Mouse (Mus musculus): ENCODE data around the gene Gcm1.
"Not testable (repeated sequence)": the region's sequence is repeated elsewhere in the genome, so short reads cannot be mapped to it uniquely, and the experiment has no call there.

Gene Gcm1

GRCm38 (mm10) chr9:78050452-78050970 lies 1.2 kb upstream of the Gcm1 start:
- no peak for DNase-seq (ENCODE audit: low spot score)

- no peak for DNase-seq (ENCODE audit: low spot score)
Measured at GRCm38 (mm10) chr9:78053821-78054220, 2.1 kb downstream of the Gcm1 start.

- no peak for DNase-seq (ENCODE audit: low spot score)
Measured at GRCm38 (mm10) chr9:78054298-78054697, 2.6 kb downstream of the Gcm1 start.

GRCm38 (mm10) chr9:78059525-78060120 lies 7.9 kb downstream of the Gcm1 start:
- DNase-seq (ENCODE audit: low spot score) = no peak

- no peak for DNase-seq (ENCODE audit: low spot score)
Measured at GRCm38 (mm10) chr9:78062392-78062791, 10.7 kb downstream of the Gcm1 start.

- DNase-seq (ENCODE audit: low spot score) = no peak
Measured at GRCm38 (mm10) chr9:78064121-78064520, 12.4 kb downstream of the Gcm1 start.

- no peak for DNase-seq (ENCODE audit: low spot score)
Measured at GRCm38 (mm10) chr9:78070496-78070895, 18.8 kb downstream of the Gcm1 start.

- DNase-seq (ENCODE audit: low spot score) = no peak
Measured at GRCm38 (mm10) chr9:78071626-78072025, 19.9 kb downstream of the Gcm1 start.

- DNase-seq (ENCODE audit: low spot score) = not testable (repeated sequence)
Measured at GRCm38 (mm10) chr9:78073291-78073690, 21.6 kb downstream of the Gcm1 start.

- no peak for DNase-seq (ENCODE audit: low spot score)
Measured at GRCm38 (mm10) chr9:78073713-78074340, 22.1 kb downstream of the Gcm1 start.

- no peak for DNase-seq (ENCODE audit: low spot score)
Measured at GRCm38 (mm10) chr9:78075256-78075655, 23.5 kb downstream of the Gcm1 start.

GRCm38 (mm10) chr9:78078240-78078639 lies 26.5 kb downstream of the Gcm1 start:
- DNase-seq (ENCODE audit: low spot score) = no peak

- no peak for DNase-seq (ENCODE audit: low spot score)
Measured at GRCm38 (mm10) chr9:78081835-78082234, 30.1 kb downstream of the Gcm1 start.

GRCm38 (mm10) chr9:78084341-78084740 lies 32.6 kb downstream of the Gcm1 start:
- DNase-seq (ENCODE audit: low spot score) = no peak

- DNase-seq (ENCODE audit: low spot score) = no peak
Measured at GRCm38 (mm10) chr9:78085722-78086287, 34.1 kb downstream of the Gcm1 start.

GRCm38 (mm10) chr9:78087751-78088150 lies 36.0 kb downstream of the Gcm1 start:
- DNase-seq (ENCODE audit: low spot score) = no peak

GRCm38 (mm10) chr9:78088521-78088920 lies 36.8 kb downstream of the Gcm1 start:
- no peak for DNase-seq (ENCODE audit: low spot score)

GRCm38 (mm10) chr9:78088971-78089370 lies 37.2 kb downstream of the Gcm1 start:
- no peak for DNase-seq (ENCODE audit: low spot score)

- DNase-seq (ENCODE audit: low spot score) = no peak
Measured at GRCm38 (mm10) chr9:78089906-78090305, 38.2 kb downstream of the Gcm1 start.

- no peak for DNase-seq (ENCODE audit: low spot score)
Measured at GRCm38 (mm10) chr9:78090596-78090995, 38.9 kb downstream of the Gcm1 start.

- DNase-seq (ENCODE audit: low spot score) = no peak
Measured at GRCm38 (mm10) chr9:78095686-78096085, 44.0 kb downstream of the Gcm1 start.

GRCm38 (mm10) chr9:78096376-78096775 lies 44.7 kb downstream of the Gcm1 start:
- DNase-seq (ENCODE audit: low spot score) = no peak

GRCm38 (mm10) chr9:78100956-78101355 lies 49.2 kb downstream of the Gcm1 start:
- DNase-seq (ENCODE audit: low spot score) = no peak

Measured in ovary, postnatal 14 days (tissue).